Mouse (Mus musculus) liver, adult (tissue): ENCODE results near the gene Olfm1.

Source experiments
- GATA4 ChIP-seq: IDR thresholded peaks from 2 replicates; pipeline ENCODE4 v1.6.1; 2014; ENCODE audit warnings: mild to moderate bottlenecking, low read length; ENCODE audit not compliant: insufficient replicate concordance

The Olfm1 gene

GRCm38 (mm10) chr2:28241520-28242221 lies 48.9 kb downstream of the Olfm1 start:
- TF ChIP-seq GATA4 = no peak

DNA sequence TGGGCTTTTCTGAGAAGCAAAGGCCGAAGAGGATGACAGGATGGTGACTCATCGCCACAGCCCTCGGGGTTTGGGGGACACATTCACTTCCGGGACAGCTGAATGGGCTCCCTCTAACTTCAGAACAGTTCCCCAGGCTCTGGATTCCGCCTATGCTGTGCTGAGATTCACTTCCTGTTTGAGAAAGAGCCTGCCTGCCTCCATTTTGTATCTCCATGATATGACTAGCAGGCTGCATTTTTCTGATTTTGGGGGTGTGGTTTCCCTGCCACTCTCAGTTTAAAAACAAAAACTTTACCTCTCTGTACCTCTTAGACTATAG lies 49.4 kb downstream of the Olfm1 start:
- TF ChIP-seq GATA4 = no peak

DNA sequence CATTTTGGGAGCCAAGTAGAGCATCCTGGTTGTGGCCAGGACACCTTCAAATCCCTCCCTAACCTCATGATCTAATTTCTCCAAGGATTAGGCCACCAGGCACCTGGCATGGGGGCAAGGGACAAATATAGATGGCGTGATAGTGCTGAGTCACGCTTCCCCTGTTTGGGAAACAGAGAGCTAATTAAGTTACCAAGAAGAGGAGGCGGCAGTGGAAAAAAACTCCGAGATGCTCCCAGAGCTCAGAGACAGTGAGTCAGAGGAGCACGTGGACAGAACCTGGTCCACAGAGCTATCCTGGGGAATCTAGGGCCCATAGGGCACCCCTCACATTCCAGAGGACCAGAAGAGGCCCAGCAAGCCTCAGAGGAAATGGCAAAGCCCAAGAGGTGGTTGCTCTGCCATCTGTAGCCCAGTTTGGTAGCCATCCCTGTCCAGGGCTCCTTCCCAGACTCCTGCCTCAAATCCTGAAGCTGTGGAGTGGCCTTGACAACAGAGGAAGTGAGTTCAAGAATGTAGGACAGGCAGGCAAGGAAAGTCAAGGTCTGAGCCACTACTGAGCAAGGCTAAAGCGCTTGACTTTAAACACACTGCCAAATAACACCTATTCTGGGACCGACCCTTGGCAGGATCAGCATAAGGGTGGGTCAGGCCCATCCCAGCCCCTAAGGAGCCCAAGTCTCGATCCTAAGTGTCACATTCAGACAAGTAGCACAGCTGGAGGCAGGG lies 52.0 kb downstream of the Olfm1 start:
- TF ChIP-seq GATA4 = no peak

- TF ChIP-seq GATA4 = no peak
Measured at GRCm38 (mm10) chr2:28246110-28246653, 53.4 kb downstream of the Olfm1 start.

- no peak for TF ChIP-seq GATA4
Measured at GRCm38 (mm10) chr2:28247098-28247497, 54.3 kb downstream of the Olfm1 start.

DNA sequence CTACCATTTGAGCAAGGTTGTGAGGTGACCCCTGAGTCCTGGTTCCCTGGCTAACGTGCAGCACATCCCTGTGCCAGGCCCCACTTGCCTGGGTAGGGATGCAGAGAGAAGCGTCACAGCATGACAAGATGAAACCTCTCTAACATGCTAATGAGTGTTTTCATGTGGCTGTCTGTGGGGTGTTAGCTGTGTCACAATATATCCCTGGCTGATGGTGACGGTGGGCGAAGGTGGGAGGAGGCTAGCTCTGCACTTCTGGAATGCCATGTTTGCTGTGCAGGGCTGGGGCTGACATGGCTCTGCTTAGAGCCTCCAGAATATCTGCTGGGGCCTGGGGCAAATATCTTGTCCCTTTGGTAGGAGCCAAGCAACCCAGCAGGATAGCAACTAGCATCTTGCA lies 59.8 kb downstream of the Olfm1 start:
- TF ChIP-seq GATA4 = no peak

GRCm38 (mm10) chr2:28256029-28256428 lies 63.2 kb downstream of the Olfm1 start:
- TF ChIP-seq GATA4 = no peak

DNA sequence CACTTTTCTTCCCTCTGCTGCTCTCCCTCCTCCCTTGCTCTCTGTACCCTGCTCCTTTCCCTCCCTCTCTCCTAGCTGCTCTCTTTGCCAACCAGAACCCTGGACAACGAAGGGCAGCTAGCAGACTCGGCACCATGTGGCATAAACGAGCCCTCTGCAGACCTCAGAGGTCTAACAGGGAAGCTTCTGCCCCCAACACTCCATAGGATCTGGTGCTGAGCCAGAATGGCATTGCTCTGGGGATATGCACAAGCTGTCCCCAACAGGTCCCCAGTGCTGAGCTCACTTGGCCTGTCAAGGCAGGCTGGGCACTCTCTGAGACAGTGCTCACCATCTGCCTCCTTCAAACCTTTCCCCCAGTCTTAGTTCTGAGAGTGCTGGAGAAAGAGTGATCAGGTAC lies 68.6 kb downstream of the Olfm1 start:
- TF ChIP-seq GATA4 = no peak

DNA sequence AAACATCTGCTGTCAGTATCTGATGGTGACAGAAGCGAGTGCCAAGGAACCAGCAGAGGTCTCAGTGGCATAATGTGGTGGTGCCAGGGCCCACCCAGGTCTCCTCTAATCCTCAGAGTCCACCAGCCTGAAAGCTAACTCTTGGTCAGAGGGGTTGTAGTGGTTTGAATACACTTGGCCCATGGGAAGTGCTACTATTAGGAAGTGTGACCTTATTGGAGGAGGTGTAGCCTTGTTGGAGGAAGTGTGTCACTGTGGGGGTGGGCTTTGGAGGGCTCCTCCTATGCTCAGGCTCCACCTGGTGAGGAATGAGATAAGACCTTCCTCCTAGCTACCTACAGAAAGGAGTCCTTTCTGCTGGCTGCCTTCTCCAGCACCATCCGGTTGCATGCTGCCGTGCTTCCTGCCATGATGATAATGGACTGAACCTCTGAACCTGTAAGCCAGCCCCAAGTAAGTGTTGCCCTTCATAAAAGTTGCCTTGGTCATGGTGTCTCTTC lies 75.0 kb downstream of the Olfm1 start:
- TF ChIP-seq GATA4 = no peak

- TF ChIP-seq GATA4 = no peak
Measured at GRCm38 (mm10) chr2:28270561-28270960, 77.8 kb downstream of the Olfm1 start.

GRCm38 (mm10) chr2:28272218-28272965 lies 79.6 kb downstream of the Olfm1 start:
- no peak for TF ChIP-seq GATA4

DNA sequence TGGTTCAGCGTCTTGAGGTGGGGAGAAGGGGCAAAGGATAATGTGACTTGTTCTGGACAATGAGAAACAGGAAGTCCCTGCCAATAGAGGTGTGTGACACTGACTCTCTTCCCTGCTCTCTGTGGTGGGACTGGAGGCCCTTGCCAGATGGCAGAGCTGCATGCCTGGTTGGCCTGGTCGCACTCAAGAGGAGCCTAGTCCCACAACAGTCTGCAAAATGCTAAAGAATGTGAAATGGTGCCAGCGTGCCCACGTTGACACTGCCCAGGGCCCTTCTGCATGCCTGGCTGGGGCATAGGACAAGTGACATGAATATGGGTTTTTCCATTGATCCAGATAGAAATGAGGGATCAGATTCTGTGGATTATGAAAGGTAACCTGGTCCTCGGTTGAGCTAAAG lies 81.2 kb downstream of the Olfm1 start:
- no peak for TF ChIP-seq GATA4

- TF ChIP-seq GATA4 = no peak
Measured at GRCm38 (mm10) chr2:28275345-28275744, 82.6 kb downstream of the Olfm1 start.

DNA sequence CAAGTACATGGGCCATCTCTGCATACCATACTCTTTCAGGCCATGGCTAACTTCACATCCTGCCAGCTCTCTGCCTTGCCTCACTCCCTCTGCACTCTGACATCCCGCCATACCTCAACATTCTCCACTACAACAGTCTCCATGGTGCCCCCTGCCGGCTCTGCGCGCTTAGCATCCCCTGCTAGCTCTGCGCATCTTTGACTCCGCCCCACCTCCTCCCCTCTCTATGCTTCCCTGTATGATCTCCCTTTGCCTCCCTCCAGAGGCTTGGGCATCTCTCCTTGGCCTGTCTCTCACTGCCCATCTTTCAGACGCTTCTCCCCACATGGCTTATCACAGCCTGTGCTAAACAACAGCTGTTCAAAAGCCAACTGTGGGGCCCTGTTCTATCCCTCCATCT lies 85.4 kb downstream of the Olfm1 start:
- TF ChIP-seq GATA4 = no peak

DNA sequence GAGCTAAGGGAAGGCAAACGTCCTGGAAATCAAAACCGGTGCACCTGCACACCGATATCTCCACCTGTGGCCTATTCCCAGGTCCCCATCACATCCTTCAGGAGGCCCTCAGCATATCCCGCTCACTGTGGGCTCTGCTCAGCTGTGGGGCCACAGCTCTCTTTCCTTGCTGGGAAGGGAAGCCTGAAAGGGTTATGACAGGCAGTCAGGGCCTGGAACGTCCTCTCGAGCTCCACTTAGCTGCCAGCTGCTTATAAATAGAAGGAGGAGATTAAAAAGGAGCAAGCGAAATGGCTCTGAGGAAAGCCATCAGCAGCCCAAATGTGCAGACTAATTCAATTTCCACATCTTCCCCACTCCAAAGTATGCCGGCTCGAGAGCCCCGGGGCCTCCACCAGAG lies 86.1 kb downstream of the Olfm1 start:
- no peak for TF ChIP-seq GATA4
